Mouse (Mus musculus) cerebellum, postnatal 14 days (tissue): Measurements from ENCODE around the gene Hoxa7.

Source experiments
- DNase-seq, 2 experiments: peaks; one replicate each; pipeline ENCODE4 v3.0.0; 2021; ENCODE audit warnings: mixed read lengths in 2 of 2

Gene Hoxa7

DNA sequence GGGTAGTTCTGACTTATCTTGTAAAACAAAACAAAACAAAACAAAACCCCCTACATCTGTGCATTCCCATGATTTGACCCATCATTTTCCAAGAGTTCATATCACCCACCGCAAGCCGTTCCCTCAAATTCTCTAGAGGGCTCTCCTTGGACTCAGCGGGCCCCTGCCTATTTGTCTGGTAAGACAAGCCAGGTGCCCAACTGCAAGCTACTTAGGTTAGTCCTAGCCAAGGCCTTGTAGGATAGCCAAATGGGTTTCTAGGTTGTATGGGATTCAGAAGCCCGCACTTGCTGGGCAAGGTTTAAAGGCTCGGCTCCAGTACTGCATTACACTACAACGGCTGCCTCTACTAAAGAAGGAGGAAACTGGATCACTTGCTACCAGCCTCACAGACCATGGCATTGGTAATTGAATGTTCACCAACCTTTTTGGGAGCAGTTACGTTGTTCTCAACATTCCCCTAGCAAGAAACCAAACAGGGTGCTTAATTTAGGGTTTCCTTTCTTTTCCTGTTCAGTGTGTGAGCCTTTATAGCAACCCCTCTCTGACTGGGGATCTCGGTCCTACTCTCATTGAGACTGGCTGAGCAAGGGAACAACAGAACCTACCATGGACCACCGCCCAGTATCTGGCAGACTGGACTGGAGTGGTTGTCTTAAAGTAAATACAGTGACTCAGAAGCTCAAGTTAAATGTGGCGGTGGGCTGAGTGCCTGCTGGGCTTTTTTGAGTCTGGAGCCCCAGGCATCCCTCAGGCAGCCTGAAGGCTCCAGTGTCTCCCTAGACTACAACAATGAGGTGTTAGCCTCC lies 15.9 kb upstream of the Hoxa7 start:
- no peak for DNase-seq

GRCm38 (mm10) chr6:52236806-52237205 lies 15.2 kb upstream of the Hoxa7 start:
- no peak for DNase-seq

DNA sequence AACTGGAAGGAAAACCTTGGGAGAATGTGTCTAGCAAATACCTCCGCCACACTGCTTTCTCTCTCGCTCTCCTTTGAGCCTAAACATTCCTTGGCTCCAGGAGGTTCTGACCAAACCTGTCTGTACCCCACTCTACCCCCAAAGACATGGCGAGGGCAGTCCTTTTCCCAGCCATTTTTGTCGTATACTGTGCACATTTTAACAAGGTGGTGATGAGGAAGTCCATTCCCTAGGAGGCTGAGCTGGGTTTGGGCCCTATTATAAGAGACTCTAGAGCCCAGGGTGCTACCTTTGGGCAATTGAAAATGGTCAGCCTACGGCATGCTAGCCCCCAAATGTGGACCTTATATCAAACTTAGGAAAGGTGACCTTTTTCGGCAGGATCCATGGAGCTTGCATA lies 14.2 kb upstream of the Hoxa7 start:
- no peak for DNase-seq

GRCm38 (mm10) chr6:52235267-52235666 lies 13.6 kb upstream of the Hoxa7 start:
- no peak for DNase-seq

GRCm38 (mm10) chr6:52234428-52235140 lies 12.9 kb upstream of the Hoxa7 start:
- DNase-seq = no peak

DNA sequence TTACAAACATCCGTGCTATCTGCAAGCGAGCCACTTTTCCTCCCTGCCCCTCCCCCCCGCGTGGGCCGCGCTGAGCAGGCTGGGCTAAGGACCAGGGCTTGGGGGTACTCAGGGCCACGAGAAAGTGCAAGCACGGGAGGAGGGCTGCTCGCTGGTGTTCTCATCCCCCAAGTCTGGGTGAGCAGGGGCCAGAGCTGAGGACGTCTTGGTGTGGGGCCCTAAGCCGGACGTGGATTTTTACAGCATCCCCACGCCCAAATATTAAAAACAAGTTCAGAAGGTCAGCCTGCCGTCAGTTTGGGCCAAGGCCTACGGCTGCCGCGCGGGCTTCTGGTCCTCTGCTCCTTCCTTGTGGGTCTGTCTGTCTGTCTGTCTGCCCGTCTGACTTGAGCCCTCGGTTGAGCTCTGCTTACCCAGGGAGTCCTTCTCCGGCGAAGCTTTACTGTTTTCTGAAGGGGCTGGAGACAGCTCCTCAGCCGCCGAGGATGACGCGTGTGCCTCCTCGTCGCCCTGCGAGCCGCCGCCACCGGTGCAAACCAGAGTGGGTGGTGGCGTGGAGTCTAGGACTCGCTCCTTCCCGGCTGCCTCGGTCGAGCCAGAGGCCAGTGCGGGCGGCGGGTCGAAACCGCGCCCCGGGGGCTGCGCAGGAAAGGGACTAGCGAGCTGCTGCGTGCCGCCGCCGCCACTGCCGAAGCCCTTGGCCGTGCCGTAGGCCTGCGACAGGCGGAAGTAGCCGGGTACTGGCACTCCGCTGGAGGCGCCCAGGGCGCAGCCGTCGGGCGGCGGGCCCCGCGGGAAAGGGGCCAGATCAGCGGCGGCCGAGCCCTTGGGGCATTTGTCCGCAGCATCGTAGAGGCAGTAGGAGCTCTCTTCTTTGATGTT lies 12.1 kb upstream of the Hoxa7 start:
- no peak for DNase-seq

DNA sequence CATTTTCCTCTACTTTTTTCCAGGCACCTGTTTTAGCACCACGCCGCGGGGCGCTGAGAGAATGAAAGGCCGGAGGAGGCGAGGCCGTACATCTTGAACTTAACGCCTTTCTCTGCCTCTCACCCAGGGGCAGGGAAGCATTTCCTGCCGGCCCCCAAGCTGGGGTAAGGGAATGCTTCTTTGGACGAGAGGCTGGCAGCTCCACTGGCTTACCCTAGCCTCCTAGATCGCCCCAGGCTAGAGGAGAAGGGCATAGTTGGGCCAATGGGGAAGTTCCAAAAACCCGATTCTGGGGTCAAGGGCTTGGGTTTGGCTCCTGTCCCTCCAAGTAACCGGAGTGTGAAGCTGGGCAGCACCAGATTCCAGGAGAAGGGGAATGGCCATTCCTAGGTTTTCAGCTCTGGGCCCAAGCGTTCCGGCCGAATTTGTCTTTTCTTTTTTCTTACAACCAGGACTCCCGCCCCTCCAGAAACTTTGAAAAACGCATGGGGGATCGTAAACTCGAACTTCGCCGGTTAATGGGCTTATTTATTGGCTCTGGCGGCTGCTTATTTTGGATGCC lies 11.4 kb upstream of the Hoxa7 start:
- no peak for DNase-seq

- DNase-seq = no peak
Observed at GRCm38 (mm10) chr6:52232568-52232965, 10.9 kb upstream of the Hoxa7 start.

DNA sequence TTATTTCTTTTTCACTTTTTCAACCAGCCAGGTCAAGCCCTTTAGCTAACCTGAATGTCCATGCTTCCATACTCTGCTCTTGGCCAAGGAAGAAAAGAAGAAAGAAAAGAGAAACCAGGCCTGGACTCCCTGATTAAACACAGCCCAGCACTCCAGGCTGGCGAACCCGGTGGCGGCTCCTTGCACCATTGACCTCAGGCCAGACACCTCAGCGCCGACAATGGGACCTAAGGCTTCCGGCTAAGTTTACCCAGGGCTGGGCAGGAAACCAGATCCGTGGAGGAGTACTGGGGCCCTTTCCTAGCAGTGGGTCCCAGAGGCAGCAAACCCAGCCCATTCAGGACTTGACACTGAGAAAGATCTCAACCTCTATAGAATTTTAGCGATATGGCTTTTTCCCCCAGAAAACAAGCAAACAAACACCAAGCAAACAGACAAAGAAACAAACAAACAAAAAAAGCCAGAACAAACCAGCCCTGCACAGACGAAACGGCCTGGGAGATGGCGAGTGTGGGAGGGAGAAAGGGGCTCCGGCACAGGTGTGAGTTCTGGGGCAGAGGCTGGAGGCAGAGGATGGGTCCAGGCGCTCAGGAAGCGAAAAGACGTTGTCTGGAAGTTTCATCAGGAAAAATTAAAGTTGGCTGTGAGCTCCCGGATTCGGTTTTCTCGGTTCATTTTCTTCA lies 10.4 kb upstream of the Hoxa7 start:
- no peak for DNase-seq

GRCm38 (mm10) chr6:52230516-52231165 lies 9.0 kb upstream of the Hoxa7 start, which contains the start of gene Hoxa9:
Gene Hoxa9, minus strand, starts transcription at chr6:52231089.
- no peak for DNase-seq

- no peak for DNase-seq
Observed at GRCm38 (mm10) chr6:52229558-52230416, 8.1 kb upstream of the Hoxa7 start.

- peak in 1 of 2 experiments; percentile 20 for DNase-seq
Observed at GRCm38 (mm10) chr6:52228475-52229465, 7.1 kb upstream of the Hoxa7 start.

GRCm38 (mm10) chr6:52227470-52228222 lies 6.0 kb upstream of the Hoxa7 start:
- no peak for DNase-seq

DNA sequence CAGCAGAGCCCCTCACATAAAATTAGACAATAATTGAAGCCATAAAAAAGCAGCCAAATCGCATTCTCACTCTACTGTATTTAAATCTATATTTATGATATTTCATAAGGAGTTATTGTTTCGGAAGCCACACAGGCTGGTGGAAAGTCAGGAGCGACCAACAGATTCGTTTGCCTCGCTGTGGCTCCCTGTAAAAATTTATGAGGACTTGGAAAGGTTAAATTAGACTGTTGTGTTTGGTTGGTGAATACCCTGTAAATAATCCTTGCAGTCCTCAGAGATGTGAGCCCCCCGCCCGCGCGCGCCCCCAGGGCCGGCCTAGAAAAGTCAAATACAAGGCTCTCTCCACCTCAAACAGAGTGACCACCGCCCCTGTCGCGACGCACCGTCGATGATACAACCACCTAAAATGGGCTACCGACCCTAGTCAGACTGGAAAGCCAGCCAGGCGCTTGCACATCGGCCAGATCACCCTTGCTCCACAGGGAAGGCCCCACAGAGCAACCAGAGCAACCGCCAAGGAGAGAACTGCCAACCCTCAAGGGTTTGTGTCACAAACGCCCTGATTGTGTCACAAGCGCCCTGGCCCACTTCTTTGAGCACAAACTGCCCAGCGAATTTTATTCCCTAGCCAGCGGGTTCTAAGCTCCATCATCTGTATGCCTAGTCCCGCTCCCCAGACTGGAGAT lies 5.1 kb upstream of the Hoxa7 start:
- DNase-seq = no peak

DNA sequence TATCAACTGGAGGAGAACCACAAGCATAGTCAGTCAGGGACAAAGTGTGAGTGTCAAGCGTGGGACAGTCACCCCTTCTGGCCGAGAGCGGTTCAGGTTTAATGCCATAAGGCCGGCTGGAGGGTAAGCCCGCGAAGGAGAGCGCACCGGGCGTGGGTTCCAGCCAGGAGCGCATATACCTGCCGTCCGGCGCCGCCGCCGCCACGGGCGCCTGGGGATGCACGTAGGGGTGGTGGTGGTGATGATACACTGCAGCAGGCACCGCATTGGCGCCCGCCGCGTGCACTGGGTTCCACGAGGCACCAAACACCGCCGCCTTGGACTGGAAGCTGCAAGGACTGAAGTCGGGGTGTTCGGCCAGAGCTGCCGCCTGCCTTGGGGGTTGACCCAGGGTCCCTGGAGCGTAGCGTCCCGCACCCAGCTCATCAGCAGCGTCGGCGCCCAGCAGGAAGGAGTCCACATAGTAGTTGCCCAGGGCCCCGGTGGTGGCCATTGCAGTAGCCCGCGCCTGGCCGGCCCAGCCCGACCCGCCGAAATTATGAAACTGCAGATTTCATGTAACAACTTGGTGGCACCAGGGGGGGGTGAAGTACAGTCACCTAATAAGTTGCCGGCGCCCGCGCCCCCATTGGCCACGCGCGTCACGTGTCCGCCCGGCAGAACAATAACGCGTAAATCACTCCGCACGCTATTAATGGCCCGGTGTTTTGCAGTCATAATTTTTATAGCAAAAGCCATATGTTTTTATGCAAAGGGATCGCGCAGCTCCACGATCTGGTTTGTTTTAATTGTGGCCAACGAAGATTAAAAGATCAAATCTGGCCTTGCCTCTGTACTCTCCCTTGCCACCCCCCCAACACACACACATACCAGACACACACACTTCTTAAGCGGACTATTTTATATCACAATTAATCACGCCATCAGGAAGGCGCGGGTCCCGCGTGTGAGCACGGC lies 4.2 kb upstream of the Hoxa7 start:
- DNase-seq = no peak

DNA sequence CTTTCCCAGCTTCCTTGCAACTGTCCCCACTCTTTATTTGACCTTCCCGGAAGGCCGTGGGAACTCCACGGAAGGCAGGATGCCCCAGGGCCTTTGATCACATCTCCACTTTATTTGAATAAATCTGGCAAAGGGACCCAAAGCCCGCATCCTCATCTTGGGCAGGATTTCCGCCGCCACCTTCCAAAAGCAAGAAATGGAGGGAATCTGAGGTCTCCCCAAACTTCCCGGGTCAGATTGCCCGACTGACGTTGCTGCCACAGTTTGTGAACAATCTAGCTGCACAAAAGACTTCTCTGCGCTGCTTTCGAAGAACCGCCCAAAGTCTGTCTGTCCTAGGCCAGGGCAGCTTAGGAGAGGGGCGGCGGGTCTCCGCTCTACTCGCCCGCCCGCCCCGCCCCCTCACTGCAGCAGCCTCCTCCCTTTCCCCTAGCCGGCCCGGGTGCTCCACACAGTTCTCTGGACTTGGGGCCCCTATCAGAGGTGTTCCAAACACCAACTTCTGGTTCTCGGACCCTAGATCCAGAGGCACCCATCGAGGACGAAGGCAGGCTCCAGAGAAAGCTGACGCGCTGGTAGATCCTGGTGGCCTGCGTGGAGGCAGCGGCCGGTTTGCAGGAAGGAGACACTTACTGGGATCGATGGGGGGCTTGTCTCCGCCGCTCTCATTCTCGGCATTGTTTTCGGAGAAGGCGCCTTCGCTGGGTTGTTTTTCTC lies 3.4 kb upstream of the Hoxa7 start:
- DNase-seq = no peak
